Mouse (Mus musculus) neural tube, embryonic 11.5 days (tissue): ENCODE results near the gene Gimap7. TPM values are rescaled to one million over a fixed set of nuclear protein-coding genes. Genes with fewer than 3 reads are reported as not detected.
A peak's percentile ranks its signal among the peaks of the same experiment; 100 is the strongest.

Experiments used
- ATAC-seq: fragments of 200-750 bp; cut with Nextera tagmentation; 2 replicates; pipeline ENCODE4 v1.8.0; 2017; ENCODE audit warnings: moderate number of reproducible peaks, mild to moderate bottlenecking, moderate TSS enrichment, moderate library complexity; ENCODE audit not compliant: insufficient read depth, low FRiP score, low TSS enrichment
- DNase-seq: peaks from one replicate; pipeline ENCODE4 v3.0.0-alpha.2; 2015; ENCODE audit warnings: low spot score
- H3K27ac ChIP-seq: fragments of 300-500 bp; sonication (generic); 2 replicates; pipeline ENCODE4 v1.5.1; 2014; ENCODE audit warnings: low read depth, mild to moderate bottlenecking, low read length
- H3K27me3 ChIP-seq: fragments of 300-500 bp; sonication (generic); 2 replicates; pipeline ENCODE4 v1.6.1; 2014; ENCODE audit warnings: mild to moderate bottlenecking, low read length, mixed read lengths; ENCODE audit not compliant: control insufficient read depth, insufficient read depth
- H3K36me3 ChIP-seq: fragments of 300-500 bp; sonication (generic); 2 replicates; pipeline ENCODE4 v1.6.1; 2014; ENCODE audit warnings: mild to moderate bottlenecking, low read length, moderate library complexity, mixed read lengths; ENCODE audit not compliant: control insufficient read depth, insufficient read depth
- H3K4me1 ChIP-seq: fragments of 300-500 bp; sonication (generic); 2 replicates; pipeline ENCODE4 v1.6.1; 2014; ENCODE audit warnings: low read length, mixed read lengths; ENCODE audit not compliant: control insufficient read depth, insufficient read depth
- H3K4me2 ChIP-seq: fragments of 300-500 bp; sonication (generic); 2 replicates; pipeline ENCODE4 v1.6.1; 2014; ENCODE audit warnings: low read depth, mild to moderate bottlenecking, moderate library complexity
- H3K4me3 ChIP-seq: fragments of 300-500 bp; sonication (generic); 2 replicates; pipeline ENCODE4 v1.5.1; 2014; ENCODE audit warnings: low read depth, low read length
- H3K9ac ChIP-seq: fragments of 300-500 bp; sonication (generic); 2 replicates; pipeline ENCODE4 v1.6.1; 2014; ENCODE audit warnings: mild to moderate bottlenecking, low read length
- H3K9me3 ChIP-seq: fragments of 300-500 bp; sonication (generic); 2 replicates; pipeline ENCODE4 v1.6.1; 2016; ENCODE audit warnings: low read length; ENCODE audit not compliant: control insufficient read depth
- WGBS: fragments of 180-500 bp; shearing (Covaris S2); extraction: QIAGEN DNeasy Blood & Tissue Kit; methylation state at CpG from one replicate; pipeline ENCODE4 v1.1.7; 2014; 5-methylcytosine and 5-hydroxymethylcytosine counted together
- polyA plus RNA-seq: library from polyadenylated mRNA; unstranded; fragments of >200 nt; fragmentation: Nextera tagmentation; extraction: Ambion mirVana; gene quantifications from 2 replicates; pipeline ENCODE4 v1.2.1, GENCODE M21; 2014

Gimap7 gene
- polyA plus RNA-seq, 1 experiment from 2014 or later = not detected

GRCm38 (mm10) chr6:48768178-48768869, 49.9 kb downstream of the Gimap7 start:
- Histone ChIP-seq H3K27ac (no peak overlapping the region), H3K36me3 (no peaks in the 10 kb centered on the region), H3K4me2 (no peak overlapping the region), H3K4me3 (no peak overlapping the region), H3K4me1 (no peaks in the 10 kb centered on the region), H3K27me3 (no peaks in the 10 kb centered on the region), H3K9ac (no peak overlapping the region), H3K9me3 (no peaks in the 10 kb centered on the region)
- 80% methylated on average over 9 of the region's 9 CpGs for WGBS
- DNase-seq = no peak
- no peak for ATAC-seq

GRCm38 (mm10) chr6:48768933-48769332, 50.5 kb downstream of the Gimap7 start:
- DNase-seq (no peak), ATAC-seq (no peak)
- Histone ChIP-seq H3K9ac (no peak overlapping the region), H3K27me3 (no peaks in the 10 kb centered on the region), H3K36me3 (no peaks in the 10 kb centered on the region), H3K4me2 (no peak overlapping the region), H3K4me3 (no peak overlapping the region), H3K27ac (no peak overlapping the region), H3K4me1 (no peaks in the 10 kb centered on the region), H3K9me3 (no peaks in the 10 kb centered on the region)
- WGBS = 93% methylated on average over 3 of the region's 3 CpGs

- DNase-seq (no peak), ATAC-seq (no peak)
- no peaks in the 10 kb centered on the region for H3K9me3 ChIP-seq
- H3K9ac ChIP-seq = no peak within 1 kb of the TSS
- H3K27ac ChIP-seq = no peak within 1 kb of the TSS
- H3K27me3 ChIP-seq = no peaks in the 10 kb centered on the region
- no peaks in the 10 kb centered on the region for H3K36me3 ChIP-seq
- 92% methylated on average over 3 of the region's 3 CpGs for WGBS
- no peaks in the 10 kb centered on the region for H3K4me1 ChIP-seq
- H3K4me2 ChIP-seq = no peak within 1 kb of the TSS
- H3K4me3 ChIP-seq = no peak within 1 kb of the TSS
Observed at GRCm38 (mm10) chr6:48770696-48771095, 52.3 kb downstream of the Gimap7 start, which contains the start of gene Gimap3. Gene Gimap3, minus strand, starts transcription at chr6:48770851.

- 13% methylated on average over 8 of the region's 8 CpGs for WGBS
Observed at GRCm38 (mm10) chr6:48772030-48772429, 53.6 kb downstream of the Gimap7 start.

More at GRCm38 (mm10) chr6:48772030-48772429, 53.6 kb downstream of the Gimap7 start:
- Histone ChIP-seq H3K4me1 (no peaks in the 10 kb centered on the region), H3K27me3 (no peaks in the 10 kb centered on the region), H3K9ac (no peak overlapping the region), H3K9me3 (no peaks in the 10 kb centered on the region), H3K4me2 (no peak overlapping the region), H3K36me3 (no peaks in the 10 kb centered on the region), H3K27ac (no peak overlapping the region), H3K4me3 (no peak overlapping the region)
- ATAC-seq (peak; percentile 27; the same call in 1 of the 2 replicates), DNase-seq (peak; percentile 78)

Other genes with a start within 250 kb of the Gimap7 start
- gene Atp6v0e2, start 181.0 kb upstream of the Gimap7 start, polyA plus RNA-seq = 59.7 and 70.8 TPM in 2 replicates
- gene Lrrc61, start 163.8 kb upstream of the Gimap7 start, polyA plus RNA-seq = 15.7 and 18.7 TPM in 2 replicates
- 1.6 and 2.8 TPM in 2 replicates for gene Rarres2, start 145.8 kb upstream of the Gimap7 start, polyA plus RNA-seq
- not detected in 2 replicates for gene Gm45021, start 129.0 kb upstream of the Gimap7 start, polyA plus RNA-seq
- 39.8 and 47.5 TPM in 2 replicates for gene Repin1, start 124.7 kb upstream of the Gimap7 start, polyA plus RNA-seq
- gene Gm44965, start 124.7 kb upstream of the Gimap7 start, polyA plus RNA-seq = not detected in 2 replicates
- gene Zfp775, start 116.6 kb upstream of the Gimap7 start, polyA plus RNA-seq = 9.3 and 11.0 TPM in 2 replicates
- gene AI854703, start 91.9 kb upstream of the Gimap7 start, polyA plus RNA-seq = 1.6 TPM in 2 replicates
- 0.18 and 0.23 TPM in 2 replicates for gene Gimap8, start 71.4 kb upstream of the Gimap7 start, polyA plus RNA-seq
- gene Gimap9, start 42.5 kb upstream of the Gimap7 start, polyA plus RNA-seq = 3.6 and 4.3 TPM in 2 replicates
- 4.9 and 5.4 TPM in 2 replicates for gene Gimap4, start 34.1 kb upstream of the Gimap7 start, polyA plus RNA-seq
- 13.9 and 14.6 TPM in 2 replicates for gene Gimap6, start 10.4 kb upstream of the Gimap7 start, polyA plus RNA-seq
- not detected in 2 replicates for gene Gm28053, start within 50 bp of the Gimap7 start, polyA plus RNA-seq
- 6.4 TPM in 2 replicates for gene Gimap1, start 20.4 kb downstream of the Gimap7 start, polyA plus RNA-seq
- gene Gimap5, start 27.6 kb downstream of the Gimap7 start, polyA plus RNA-seq = 0.99 and 1.7 TPM in 2 replicates
- gene Gimap3, start 52.2 kb downstream of the Gimap7 start, polyA plus RNA-seq = not detected in 2 replicates
- gene Tmem176a, start 122.3 kb downstream of the Gimap7 start, polyA plus RNA-seq = 21.7 and 22.8 TPM in 2 replicates
- 49.0 and 59.2 TPM in 2 replicates for gene Tmem176b, start 122.9 kb downstream of the Gimap7 start, polyA plus RNA-seq
- not detected in 2 replicates for gene Aoc1, start 154.3 kb downstream of the Gimap7 start, polyA plus RNA-seq
- gene 1600015I10Rik, start 211.3 kb downstream of the Gimap7 start, polyA plus RNA-seq = not detected in 2 replicates